Mouse (Mus musculus) thymus, postnatal 14 days (tissue): Measurements from ENCODE around the gene Gm20388.
A peak's percentile ranks its signal among the peaks of the same experiment; 100 is the strongest.

ENCODE experiments used
- DNase-seq: peaks from one replicate; pipeline ENCODE4 v3.0.0; 2021

The Gm20388 gene

DNA sequence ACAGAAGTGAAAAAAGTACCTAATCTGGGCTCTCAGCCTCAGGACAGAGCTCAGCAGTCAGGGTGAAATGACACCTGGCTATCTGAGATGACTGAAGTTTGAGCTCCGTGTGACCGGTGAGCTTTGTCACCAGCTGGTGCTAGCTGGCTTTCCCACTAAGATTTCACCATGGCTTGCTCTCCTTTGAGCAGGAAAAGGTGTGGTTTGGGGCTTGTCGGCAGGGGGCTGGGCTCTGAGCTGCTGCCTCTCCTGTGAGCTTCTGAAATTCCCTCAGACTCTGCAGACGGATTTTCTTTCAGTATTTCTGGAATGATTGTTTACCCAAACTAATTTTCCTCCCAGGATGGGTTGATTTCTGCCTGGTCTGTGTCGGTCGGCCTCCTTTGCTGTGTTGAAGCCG lies 4395.9 kb downstream of the Gm20388 start:
- DNase-seq = no peak

DNA sequence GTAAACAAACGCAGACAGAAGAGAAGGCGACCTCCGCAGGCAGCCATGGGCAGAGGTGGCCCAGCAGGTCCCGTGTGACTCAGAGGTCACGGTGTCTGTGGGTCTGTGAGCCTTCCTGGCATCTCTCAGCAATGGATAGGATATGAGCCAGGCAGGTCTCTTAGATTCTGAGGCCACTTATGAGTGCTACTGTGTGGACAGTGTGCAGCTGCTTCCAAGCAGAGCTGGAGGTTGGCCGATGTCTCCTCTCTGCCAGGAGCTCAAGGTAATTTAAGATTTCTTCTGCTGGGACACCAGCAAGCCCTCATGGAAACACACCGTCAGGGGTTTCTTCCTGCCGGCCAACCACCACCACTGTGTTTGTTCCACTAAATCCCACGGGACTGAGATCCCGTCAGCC lies 4397.1 kb downstream of the Gm20388 start:
- DNase-seq = no peak

DNA sequence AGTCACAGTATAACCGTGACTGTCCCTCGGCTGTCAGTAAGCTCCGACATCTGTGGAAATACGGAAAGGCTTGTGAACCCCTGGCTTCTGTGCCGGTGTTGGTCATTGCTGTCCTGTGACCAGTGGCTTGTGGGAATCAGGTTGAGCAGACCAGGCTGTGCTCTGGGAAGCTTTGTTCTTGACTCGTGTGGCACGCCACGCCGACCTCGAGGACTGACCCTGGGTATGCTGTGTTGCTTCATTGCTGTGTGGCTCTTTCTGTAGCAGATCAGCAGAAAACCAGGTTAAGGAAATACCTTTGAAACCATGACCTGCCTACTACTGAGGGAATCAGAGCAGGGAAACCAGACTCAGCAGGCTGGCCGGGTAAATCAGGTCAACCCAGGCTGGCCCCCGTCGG lies 4399.9 kb downstream of the Gm20388 start:
- DNase-seq = no peak

DNA sequence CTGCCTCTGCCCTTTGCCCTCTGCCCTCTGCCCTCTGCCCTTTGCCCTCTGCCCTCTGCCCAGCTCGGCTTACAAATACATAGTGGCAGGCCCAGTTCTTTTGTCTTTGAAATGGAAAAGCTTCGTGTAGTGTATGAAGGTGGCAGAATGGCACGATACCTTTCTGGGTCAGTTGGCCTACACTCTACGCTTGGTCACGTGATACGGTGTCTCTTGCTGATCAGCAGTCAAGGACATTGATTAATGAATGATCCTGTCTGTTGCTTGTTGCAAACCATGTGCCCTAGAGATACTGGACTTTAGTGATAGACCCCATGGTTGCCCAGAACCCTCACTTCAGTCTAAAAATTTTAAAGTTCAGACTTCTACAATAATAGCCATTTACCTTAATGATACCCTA lies 4400.5 kb downstream of the Gm20388 start:
- no peak for DNase-seq

DNA sequence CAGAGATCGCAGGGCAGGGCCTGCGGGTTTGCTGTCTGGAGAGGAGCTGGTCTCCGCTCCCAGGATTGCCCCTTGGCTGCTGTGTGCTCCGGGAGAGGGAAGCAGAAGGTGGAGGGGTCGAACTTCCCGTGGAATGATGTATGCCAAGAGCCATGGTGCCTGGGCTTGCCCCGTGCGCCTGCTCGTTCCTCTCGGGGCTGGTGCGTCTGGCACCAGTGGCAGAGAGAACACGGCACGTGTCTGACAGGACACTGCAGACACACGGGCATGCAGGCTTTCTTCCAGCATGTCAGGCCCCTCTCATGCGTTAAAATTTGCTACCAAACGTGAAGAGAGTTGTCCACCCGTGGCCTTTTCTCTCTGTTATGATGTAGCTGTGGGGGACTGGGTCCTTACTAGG lies 4401.1 kb downstream of the Gm20388 start:
- no peak for DNase-seq

DNA sequence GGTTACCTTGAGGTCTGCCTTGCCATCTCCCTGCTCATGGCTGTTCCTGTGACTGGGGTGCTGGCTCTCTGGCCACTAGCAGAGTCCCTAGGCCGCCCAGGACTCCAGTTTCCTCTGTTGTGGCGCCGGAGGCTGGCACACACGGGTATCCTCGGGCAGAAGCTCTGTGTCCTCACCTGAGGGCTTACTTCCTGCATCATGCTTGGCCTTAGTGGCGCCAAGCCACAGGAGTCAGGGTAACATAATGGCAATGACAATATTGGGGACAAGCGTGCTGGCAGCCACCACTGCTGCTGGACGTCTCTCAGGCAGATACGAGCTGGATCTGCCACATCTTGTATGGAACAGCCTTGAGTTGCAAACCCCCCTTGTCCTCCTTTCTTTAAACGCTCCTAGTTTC lies 4401.6 kb downstream of the Gm20388 start:
- no peak for DNase-seq

DNA sequence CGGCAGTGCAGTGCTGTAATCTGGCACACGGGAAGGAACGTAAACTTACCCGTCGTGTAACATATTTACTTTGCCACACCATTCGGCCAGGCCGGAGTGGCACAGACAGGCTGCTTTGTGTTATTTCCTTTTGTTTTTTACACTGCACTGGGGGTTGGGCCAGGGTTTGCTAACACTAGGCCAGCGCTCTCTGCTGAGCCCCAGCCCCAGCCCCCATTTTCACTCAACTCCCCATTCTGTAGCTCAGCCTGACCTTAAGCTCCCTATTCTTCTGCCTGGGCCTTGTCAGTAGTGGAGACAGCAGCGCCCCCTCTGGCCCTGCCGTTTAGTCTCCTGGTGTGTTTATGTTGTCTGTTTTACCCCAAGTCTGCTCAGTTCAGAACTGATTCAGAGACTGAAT lies 4404.2 kb downstream of the Gm20388 start:
- peak; percentile 60 for DNase-seq

DNA sequence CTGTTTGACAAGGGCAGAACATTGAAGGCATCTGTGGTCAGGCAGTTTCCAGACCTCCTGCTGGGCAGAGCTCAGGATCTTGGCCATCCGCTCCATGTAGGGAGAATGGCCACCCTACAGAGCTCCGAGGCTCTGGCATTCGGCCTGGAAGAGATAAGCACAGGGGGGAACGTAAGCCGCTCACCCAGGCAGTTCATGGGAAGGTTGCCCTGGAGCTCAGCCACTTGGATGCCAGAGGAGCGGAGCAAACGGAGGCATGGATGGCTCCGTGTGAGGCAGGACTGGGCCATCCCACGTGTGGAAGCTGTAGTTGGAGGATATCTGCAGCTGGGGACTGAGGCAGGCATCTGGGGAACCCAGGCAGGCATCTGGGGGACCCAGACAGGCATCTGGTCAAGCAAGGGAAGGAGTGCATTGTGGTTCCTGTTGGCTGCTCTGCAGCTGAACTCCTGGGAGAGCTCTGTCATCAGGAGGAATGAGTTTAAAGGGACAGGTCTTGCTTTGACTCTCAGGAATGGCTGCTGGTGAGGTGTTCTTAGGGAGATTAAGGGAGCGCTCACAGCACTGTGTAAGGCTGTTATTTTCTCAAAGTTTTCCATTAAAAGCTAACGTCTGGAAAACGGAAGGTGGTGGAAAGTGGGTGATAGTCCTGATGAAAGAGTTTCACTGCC lies 4406.0 kb downstream of the Gm20388 start:
- DNase-seq = no peak

DNA sequence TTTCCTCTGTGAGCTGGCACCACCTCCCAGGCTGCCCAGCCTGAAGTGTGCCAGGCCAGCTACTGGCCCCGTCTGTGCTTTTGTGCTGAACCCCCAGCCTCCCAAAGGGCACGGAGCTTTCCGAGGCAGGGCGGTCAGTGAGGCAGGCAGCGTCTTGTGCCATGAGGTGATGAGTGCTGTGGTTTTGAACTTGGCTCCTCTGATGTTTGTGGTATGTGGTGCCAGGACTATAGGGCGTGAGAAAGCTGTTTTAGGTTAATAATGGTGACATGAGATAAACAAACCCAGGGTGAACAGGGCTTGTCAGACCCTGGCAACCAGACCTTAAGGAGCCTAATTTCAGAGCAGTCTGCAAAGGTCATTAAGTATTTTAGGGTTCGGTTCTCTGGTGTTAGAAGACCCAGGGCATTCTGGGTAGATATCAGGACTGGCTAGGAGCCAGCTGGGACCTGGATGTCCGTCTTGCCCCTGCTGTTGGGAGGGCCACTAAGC lies 4406.6 kb downstream of the Gm20388 start:
- no peak for DNase-seq

DNA sequence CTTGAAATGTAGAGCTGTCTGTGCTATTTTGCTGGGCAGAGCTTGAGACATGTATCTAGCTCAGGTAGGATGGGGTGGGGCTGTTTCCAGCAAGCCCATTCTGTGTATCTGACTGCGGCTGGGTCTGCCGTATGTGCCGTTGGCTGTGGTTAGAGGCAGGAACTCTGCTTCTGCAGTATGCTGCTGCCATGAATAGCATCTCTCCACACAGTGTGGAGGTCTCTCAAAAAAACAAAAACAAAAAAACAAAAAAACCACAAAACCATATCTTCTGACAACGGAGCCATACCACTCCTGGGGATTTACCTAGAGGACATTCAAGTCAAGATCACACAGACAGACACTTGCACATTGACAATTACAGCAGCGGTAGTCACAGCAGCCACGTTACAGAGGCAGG lies 4407.2 kb downstream of the Gm20388 start:
- peak; percentile 79 for DNase-seq

DNA sequence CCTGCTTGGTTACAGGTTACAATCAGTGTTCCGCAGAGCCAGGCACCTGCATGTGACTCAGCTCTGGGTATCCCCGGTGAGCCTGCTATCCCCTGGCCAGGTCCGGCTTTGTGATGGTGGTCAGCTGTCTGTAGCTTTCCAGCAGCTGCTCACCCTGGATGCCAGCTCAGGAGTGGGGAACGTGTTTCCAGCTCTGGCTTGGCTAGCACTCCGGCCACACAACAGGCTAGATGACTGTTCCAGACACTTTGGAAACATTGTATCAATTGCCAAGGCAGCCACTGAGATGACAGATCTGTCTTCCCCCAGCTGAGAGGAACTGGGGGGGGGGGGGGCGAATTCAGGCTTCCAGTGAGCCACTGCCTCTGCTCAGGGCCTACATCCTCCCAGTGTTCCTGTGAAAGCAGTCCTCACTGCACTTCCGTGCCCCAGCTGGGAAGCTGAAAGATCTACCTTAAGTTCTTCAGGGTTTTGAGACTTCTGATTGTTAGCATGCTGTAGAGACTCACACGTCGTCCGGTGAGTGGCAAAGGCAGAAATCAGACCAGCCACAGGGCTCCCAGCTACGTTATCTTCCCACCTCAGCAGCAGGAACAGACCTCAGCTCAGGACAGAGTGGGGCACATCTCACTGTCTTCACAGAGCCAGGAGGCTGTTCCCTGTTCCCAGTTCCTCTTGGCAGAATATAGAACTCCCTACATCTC lies 4408.1 kb downstream of the Gm20388 start:
- no peak for DNase-seq

DNA sequence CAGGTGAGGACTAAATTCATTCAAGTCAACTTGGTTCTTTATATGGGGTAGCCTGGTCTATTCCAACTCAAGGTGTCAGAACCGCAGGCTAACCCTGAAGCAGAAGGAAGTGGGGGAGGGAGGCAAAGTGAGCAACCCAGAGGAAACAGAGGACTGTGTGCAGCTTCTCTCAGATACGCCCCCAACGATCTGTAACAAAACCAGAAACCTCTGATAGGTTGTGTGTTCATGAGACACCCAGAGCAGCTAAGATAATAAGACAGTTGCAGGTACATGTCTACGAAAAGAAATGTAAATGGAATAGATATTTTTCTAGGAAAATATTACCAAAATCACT lies 4408.6 kb downstream of the Gm20388 start:
- DNase-seq = peak; percentile 56

DNA sequence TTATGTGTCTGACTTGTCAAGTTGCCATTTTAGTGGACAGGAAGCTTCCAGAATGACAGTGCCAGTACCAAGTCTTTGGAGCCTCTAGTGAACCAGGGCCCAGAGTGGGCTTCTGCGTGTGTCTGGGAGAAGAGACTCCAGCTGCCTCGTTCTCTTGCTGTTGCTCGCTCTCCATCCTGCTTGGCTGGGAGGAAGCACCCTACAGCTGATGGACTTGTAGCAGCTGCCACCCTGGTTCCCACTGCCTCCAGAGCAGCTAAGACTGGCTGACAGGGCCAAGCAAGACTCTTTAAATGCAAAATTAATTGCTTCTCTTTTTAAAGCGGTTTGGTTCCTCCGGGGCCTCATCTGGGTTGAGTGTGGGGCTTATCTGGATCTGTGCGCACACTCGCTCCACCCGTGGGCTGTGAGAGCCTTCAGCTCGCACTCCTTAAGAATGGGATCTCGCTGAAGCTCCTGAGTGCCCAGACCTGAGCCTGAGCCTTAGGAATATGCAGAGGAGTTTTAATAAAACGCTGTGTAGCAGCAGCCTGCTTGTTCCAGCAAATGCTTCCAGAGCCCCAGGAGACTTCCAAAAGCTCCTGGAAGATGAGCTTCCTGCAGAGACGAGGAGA lies 4410.7 kb downstream of the Gm20388 start:
- no peak for DNase-seq

DNA sequence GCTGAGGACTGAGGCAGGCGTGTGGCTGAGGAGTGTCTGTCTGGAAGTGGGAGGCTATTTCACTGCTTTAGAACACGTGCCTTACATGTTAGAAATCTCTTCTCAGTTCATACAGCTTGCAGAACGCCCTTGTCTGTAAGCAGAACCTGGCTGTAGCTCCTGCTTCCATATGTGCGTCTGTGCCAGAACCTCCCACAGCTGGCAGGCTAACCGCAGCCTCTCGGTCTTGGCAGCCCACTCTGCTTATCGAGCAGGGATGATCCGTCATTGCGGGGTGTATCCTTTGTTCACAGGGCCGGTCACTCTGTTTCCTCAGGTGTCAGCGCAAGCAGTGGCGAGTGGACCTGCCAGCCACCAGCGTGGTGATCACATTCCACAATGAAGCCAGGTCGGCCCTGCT lies 4412.7 kb downstream of the Gm20388 start:
- no peak for DNase-seq

DNA sequence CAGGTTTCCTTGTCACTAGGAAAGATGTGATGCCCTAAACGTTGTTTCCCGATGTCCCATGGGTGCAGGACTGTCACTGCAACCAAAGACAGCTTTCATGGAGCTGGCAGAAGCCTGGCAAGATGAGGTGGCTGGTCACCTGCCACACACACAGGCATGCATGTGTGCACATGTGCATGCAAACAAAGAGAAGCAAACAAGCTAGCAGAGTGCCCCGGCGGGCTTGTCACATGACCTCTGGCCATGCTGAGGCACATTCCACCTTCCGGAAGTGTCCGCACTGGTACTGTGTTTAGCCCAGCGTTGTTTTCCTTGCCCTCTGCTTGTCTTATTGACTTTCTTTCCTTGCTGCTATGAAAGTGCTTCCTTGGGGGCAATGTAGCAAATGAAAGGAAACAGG lies 4417.6 kb downstream of the Gm20388 start:
- DNase-seq = no peak

DNA sequence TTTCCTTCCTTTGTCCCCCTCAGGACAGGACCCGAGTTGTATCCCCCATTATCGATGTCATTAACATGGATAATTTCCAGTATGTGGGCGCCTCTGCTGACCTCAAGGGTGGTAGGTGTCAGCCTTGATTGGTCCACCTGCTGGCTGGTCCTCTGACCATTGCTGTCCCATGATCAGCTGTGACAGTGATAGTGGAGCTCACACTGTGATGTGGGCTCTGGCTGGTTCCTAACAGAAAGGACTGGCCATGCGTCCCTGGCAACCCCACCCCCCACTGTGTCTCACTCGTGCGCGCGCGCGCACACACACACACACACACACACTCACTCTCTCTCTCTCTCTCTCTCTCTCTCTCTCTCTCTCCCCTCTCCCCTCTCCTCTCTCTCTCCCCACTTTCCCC lies 4419.0 kb downstream of the Gm20388 start:
- DNase-seq = no peak

DNA sequence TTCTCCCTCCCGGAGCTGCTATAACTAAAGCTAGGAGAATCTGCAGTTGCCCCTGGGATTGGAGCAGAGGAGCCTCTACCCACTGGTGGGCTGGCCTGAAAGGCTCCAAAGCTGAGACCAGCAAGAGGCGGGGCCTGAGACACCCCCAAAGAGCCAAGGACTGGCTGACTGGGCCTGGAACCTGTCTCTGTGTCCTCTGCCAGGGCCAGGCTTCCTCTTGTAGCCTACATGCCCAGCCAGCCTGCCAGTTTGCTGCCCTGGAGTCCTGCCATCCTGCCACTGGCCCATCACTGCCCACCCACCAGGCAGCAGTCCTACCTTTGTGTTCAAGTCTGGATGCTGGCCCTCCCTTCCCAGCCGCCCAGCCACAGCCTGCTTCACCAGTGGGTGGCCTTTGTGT lies 4419.8 kb downstream of the Gm20388 start:
- no peak for DNase-seq

DNA sequence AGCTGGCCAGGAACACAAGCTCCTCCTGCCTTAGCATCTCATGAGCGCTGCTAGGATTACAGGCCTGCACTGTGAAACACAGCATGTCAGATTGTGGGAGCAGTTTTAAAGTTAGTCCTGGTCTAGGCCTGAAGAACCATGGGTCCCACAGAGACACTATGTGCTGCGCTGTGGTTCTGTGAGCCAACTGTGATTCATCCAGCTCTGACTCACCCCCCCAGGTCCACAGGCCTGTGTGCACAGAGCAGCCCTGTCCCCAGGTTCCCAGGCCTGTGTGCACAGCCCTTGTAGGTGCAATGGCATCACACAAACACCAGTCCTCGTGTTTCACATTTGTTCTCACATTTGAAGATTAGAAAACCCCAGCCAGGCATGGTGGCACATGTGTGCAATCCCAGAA lies 4420.5 kb downstream of the Gm20388 start:
- no peak for DNase-seq

DNA sequence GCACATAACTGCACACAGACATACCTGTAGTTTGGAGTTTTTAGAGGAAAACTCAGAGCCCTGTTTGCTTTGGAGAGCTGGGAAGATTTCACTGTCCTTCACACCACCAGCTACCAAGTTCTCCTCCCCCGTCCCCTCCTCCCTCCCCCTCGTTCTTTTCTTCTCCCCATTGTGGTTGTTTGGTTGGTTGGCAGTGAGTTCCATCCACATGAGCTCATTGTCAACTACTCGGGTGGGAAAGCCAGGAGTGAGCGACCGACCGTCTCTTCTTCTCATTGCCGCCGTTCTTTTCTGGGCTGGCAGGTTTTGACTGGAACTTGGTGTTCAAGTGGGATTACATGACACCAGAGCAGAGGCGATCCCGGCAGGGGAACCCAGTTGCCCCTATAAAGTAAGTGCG lies 4421.1 kb downstream of the Gm20388 start:
- no peak for DNase-seq

DNA sequence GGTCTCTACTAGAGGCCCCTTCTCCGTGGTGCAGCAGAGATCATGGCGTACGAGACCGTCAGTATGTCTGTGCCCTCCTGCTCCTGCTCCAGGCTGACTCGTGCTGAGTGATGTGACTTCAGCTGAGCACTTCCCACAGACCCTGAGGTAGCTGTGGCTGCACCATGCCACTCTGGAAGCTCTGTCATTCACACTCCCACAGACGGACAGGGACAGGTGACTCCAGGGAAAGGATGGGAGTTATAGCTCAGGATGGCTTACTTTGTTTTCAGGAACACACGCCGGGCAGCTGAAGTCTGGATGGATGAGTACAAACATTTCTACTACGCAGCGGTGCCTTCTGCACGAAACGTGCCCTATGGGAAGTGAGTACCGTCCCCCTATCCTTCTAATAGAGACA lies 4425.7 kb downstream of the Gm20388 start:
- no peak for DNase-seq

DNA sequence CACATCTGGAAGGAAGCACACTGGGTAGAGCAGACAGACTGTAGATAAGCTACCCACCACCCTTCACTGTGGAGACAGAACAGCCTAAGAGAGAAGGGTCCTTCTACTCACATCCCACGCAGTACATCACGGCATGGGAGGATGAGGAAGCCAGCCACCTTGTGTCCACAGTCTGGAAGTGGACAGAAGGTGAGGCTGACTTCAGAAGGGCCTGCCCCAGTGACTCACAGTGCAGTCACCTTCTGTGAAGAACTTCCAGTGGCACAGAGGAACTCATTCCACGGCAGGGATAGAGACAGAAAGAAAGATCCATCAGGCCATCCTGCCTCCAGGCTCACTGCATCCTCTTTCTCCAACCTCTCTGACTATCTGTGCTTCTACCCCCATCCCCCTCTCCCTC lies 4429.1 kb downstream of the Gm20388 start:
- DNase-seq = no peak

DNA sequence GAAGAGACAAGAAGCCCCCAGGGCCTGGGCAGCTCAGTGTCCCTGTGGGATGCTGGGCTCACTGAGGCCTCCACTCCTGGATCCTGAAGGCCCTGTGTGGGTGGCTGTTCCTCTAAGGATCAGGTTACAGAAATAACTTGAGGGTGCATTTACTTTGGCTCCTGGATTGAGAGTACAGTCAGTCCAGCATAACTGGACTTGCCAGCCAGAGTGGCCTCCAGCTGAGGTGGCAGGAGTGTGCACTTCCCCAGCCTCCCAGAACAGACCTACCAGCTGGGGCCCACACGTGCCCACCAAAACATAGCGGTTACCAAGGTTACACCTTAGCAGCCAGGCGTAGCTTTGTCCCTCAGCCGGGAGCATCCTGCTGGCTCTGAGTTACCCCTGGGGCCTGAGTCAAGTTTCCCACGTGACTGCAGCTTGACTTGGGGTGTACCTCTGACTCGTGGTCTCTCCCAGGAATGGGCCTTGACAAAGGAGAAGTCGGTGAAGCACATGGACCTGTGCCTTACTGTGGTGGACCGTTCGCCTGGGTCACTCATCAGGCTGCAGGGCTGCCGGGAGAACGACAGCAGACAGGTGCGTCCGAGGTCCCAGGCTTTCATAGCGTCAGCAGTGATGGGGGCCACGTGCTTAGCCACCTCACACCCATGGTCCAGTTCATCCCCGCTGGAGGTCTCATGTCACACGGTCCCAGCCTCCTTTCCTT lies 4429.9 kb downstream of the Gm20388 start:
- no peak for DNase-seq

DNA sequence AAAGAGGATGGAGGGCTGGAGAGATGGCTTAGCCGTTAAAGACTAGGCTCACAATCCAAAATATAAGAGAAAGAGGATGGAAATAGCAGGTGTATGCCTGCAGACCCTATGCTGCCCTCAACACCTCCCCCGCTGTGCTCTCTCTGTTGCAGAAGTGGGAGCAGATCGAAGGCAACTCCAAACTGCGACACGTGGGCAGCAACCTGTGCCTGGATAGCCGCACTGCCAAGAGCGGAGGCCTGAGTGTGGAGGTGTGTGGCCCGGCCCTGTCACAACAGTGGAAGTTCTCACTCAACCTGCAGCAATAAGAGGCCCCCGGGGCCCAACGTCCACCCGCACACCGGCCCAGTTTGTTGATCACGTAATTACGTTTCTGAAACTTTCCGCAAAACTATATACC lies 4432.5 kb downstream of the Gm20388 start:
- no peak for DNase-seq

DNA sequence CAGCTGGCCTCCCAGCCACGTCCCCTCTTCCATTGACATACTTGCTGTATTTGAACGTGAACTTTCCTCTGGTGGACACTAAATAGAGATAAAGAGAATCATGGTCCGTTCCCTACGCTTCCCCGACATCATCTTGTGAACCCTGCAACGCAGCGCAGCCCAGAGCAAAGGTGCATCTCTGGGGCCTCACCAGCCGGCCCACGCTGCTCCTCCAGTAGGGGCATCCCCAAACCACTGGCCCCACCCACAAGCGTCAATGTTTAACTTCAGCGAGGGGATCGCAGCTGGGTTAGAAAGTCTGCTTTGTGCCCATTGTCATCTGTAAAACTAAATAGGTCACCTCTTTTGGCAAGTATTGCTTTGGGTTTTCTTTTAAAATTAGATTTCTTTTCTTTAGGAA lies 4433.4 kb downstream of the Gm20388 start:
- peak; percentile 60 for DNase-seq
